Mouse (Mus musculus): ENCODE measurements around the gene Sec61a1.

The Sec61a1 gene

DNA sequence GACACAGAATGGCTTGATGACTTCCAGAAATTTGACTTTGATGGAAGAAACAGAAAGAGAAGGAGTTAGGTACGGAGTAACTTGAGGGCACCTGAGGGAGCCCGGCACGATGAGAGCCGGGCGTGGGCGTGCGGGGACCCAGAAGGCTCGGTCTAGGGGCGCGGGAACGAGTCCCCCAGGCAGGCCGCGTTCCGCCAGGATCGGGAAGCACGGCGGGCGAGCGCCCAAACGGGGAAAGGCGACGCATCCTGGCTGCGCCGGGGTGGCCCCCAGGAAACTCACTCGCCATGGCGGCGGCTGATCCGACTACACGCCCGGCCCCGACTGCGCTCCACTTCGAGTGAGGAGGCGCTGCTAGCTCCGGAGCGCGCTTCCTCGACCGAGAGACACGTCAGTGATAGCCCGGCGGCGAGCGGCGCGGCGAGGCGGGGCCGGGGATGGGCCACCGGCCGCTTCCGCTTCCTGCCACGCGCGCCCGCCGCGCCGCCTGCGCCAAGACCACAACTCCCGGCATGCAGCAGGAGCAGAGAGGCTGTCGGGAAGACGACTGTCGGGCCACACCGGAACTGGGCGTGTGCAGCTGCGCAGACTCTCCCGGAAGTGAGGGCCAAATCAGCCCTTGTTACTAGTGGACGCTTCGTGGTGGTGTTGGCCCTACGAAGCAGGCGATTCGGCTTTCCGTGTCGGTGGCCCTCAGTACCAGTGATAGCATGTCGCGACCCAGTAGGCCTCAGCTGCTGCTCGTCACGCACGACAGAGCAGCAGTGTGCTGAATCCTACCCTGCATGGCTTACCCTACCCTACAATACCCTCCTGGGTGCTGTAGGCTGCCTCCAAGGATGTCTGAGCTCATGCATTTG is at the start of gene Sec61a1:
Gene Sec61a1 (minus strand): TSS at position 502 of the 860 bp plus-strand sequence.
- DNase-seq = peak; percentile 94

DNA sequence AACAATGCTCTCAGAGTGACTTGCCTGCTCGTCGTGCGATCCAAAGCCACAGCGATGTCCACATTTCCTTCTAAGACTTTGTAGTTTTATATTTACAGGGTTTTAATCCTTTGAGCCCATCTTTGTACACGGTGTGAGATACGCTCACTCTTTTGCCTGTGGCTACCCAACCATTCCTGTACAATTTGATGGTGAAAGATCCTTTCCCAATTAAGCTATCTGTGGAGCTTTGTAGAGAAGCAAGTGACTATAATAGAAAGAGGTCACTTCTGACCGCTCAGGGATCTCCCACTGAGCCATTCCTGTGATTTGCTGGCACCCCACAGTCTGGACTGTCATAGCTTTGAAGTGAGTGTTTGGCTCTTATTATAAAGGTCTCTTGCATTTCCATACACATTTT is 48.0 kb upstream of the Sec61a1 start:
- DNase-seq = no peak

DNA sequence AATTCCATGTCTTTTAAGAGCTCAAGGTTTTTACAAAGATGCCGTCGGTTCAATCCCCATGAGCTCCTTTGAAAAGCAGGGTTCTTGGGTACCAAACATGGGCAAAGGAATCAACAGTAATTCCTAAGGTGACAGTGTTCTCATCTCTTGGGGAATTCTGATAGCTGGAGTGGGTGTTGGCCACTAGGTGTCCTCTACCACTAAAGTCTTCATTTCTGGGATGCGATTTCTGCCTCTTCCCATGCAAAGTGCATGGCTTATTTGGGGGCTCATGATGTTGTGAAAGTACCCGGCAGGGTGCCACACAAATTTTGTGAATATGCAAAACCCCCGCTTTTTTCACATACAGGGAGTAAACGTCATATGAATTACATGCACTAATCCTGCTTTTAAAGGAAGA is 46.3 kb upstream of the Sec61a1 start:
- no peak for DNase-seq

DNA sequence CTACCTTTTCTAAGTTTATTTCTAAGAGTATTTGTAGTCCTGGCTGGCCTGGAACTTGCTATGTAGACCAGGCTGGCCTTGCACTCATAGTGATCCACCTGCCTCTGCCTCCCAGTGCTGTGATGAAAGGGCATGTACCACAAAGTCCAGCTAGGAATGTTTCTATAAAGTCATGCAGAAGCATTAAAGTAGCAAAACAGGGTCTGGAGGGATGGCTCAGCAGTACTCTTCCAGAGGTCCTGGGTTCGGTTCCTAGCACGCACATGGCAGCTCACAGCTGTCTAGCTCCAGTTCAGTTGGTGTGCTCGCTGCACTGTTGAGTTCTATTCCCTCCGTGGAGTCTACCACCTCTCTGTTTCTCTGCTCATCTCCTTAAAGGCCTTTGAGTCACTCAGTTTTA is 41.5 kb upstream of the Sec61a1 start:
- DNase-seq = no peak

GRCm38 (mm10) chr6:88559688-88560087 is 41.0 kb upstream of the Sec61a1 start:
- no peak for DNase-seq

DNA sequence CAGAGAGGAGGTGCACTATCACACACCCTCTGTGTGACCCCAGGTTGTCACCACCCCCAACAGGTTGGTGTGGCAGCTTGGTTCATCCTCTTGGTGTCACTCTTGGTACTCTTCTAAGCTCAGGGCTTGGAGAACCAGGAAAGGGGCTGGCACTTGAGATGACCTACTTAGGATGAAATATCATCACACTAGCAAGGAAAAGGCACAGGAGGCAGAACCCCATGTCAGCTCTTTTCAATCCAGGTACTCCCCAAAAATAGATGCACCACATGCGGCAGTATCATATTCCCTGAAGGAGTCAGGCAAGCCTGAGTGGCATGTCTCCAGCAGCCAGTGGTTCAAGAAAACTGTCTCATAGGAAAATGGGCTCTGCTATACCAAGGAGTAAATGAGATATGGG is 39.4 kb upstream of the Sec61a1 start:
- DNase-seq = no peak

- DNase-seq = no peak
These were observed 38.8 kb upstream of the Sec61a1 start for GRCm38 (mm10) chr6:88557548-88557947.

GRCm38 (mm10) chr6:88549916-88550315 is 31.2 kb upstream of the Sec61a1 start:
- no peak for DNase-seq

- peak; percentile 67 for DNase-seq
These were observed 30.6 kb upstream of the Sec61a1 start for GRCm38 (mm10) chr6:88549137-88549814.

DNA sequence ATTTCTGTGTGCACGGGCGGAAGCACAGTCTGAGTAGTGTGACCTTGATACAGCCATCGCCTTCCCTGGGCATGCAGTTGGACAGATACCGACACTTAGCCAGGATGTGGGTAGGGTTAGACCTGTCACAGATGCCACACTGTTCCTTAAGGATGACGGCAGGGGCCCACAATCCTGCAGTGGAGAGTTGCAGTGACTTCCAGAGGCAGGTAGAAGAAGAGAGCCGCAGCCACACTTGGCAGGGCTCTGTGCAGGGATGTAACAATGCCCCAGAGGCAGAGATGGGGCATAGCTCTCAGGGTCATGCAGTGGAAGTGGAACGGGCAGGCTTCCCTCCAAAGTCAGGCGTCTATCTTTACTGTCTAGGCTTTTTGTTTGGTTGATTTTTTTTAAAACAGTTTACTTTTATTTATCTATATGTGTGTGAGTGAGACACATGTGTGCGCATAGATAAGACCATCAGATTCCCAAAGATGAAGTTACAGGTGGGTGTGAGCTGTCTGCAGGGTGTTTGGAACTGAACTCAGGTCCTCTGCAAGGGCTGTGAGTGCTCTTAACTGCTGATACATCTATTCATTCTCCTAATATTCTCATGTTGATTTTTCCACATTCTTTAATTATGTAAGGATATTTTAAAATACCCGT is 29.8 kb upstream of the Sec61a1 start:
- no peak for DNase-seq

DNA sequence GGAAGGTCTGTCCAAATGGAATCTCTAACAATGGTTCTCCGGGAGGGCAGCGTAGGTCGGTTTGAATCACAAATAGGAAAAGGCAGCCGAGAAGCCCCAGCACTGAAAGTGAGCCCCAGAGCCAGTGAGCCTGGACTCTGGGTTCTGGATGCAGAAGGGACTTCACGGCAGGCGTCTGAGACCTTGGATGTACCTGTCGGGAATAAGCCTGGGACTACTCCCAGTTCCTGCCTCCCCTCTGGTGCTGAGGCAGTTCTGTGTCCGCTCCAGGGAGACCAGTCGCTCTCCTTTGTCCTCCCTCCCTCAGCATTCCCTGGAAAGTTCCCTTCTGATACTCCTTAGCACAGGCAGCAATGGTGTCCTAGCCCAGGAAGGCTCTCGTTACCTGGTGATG is 26.7 kb upstream of the Sec61a1 start:
- DNase-seq = no peak

- no peak for DNase-seq
These were observed 26.1 kb upstream of the Sec61a1 start for GRCm38 (mm10) chr6:88544644-88545396.

GRCm38 (mm10) chr6:88544241-88544640 is 25.5 kb upstream of the Sec61a1 start:
- DNase-seq = no peak

DNA sequence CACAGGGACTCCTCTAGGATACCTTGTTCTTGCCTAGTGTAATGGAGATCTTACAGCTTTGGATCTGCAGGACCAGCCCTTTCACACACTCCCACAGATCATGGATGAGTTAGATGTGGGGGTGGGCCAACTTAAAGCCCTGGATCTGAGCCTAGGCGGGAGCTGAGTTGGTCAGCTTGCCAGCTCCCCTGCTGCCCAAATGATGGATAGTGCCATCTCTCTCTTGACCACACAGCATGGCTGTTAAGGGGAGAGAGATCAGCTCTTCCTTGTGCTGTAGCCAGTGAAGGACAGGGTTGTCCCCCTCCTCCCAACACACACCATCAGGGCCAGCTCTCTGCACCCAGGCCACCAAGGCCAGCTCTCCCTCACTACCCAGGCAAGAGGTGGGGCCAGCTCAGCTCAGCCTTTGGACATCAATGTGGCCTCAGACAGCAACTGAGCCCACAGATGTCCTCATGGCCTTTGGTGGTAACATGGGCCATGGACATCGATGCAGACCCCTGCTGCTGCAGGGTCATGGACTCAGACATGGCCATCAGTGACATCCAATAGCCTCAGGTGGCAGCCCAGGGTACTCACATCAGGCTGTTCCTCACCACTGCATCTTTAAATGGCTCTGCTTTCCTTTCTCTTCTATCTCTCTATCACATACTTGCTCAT is 21.5 kb upstream of the Sec61a1 start:
- DNase-seq = no peak

GRCm38 (mm10) chr6:88530306-88530705 is 11.6 kb upstream of the Sec61a1 start:
- DNase-seq = no peak

- no peak for DNase-seq
These were observed 5.4 kb upstream of the Sec61a1 start for GRCm38 (mm10) chr6:88524056-88524455.

DNA sequence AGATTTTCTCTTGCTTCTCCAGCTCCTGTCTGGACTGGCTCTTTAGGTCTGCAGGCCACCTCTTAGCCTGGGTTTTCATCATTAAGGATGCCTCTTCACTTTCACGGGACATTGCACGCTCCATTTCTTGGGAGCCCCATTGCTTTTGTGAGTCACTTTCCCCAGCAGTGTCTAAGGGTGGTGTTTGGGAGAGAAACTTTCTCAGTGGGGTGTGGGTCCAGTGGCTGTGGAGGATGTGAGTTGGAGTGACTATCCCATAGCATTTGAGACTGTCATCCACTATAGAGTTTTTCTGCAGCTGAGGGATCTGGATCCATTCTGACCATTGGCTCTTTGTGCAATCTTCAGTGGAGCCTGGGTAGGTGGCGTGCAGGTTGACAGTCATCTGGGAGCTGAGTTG is 4.7 kb upstream of the Sec61a1 start:
- no peak for DNase-seq

- DNase-seq = no peak
These were observed 4.3 kb upstream of the Sec61a1 start for GRCm38 (mm10) chr6:88523043-88523442.

- no peak for DNase-seq
These were observed 3.9 kb upstream of the Sec61a1 start for GRCm38 (mm10) chr6:88522606-88523005.

DNA sequence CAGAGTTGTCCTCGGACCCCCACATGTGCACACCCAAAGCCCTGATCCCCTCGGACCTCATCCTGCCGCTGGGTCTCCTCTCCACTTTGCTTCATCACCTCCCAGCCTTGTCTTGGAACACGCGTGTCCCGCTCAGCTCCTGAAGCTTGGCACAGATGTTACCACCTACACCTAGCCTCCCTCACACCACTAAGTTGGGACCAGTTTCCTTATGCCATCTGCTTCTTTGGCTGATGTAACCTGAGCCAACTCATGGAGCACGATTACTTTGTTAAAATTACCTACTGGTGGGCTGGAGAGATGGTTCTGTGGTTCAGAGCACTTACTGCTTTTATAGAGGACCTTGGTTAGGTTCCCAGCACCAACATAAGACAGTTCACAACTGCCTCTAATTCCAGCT is 3.1 kb upstream of the Sec61a1 start:
- DNase-seq = no peak

DNA sequence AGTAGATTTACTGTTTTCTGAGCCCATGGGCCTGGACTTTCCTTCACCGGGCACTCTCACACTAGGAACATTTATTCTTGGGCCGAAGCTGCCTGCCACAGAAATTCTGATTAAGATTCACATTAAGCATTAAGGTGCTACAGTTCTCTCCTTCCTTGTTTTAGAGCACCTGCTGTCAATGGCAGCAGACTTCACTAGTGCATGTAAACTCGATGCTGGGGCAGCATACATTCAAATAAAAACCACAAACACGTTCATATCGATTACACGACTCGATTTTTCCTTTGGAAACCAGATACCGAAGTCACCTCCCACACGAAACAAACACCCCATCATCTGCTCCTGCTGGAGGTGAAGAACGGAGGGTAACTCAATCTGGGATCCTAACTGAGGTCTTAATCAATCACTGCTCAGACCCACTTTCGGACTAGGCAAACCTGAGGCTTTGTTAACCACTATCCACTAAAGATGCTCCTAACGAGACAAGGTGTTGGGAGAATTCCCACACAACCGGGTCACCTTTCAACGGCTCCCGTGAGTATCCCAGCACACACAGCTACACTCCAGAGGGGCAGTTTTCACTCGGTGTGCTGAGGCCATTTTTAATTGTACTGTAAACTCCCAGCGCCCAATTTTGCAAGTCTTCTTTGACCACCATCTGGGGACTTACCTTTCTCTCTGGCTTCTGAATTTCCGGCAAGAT is 853 bp downstream of the Sec61a1 start:
- no peak for DNase-seq

- DNase-seq = no peak
These were observed 2.0 kb downstream of the Sec61a1 start for GRCm38 (mm10) chr6:88516667-88517066.
